18 mouse cellular contexts compared by ENCODE assay signal in the genomic region with DNA sequence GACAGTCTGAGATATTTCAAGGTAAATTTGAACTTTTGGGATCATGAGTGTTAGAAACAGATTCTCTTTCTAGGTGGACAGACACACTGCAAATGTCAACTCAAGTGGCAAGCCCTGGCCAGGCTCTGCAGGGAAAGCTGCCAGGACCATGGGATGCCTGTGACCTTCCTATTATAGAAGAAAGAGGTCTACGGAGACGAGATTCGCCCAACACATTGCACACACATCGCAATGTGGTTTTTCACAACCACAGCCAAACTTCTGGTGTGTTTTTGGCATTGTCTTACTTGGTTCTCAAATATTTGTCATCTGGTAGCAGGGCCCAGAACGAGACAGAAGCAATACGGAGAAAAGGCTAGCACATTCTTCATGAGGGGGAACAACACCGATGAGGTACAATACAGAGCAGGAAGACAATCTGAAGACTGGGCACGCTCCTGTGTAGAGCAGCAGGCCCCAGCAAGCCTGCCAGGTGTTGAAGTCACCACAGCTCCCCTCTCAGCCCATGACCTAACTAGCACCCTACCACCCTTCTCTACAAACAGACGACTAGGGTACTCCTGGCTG. TPM values are rescaled to one million over a fixed set of nuclear protein-coding genes. Genes with fewer than 3 reads are reported as not detected.
A peak's percentile ranks its signal among the peaks of the same experiment; 100 is the strongest.
DNase-seq lines count a peak whose midpoint lies in the region.
"Had no signal": no experiment of that assay in that cellular context is flagged by ENCODE, and none has a peak within 500 bp of the region (broad histone marks: within the 10 kb centered on the region; RNA-seq: fewer than 3 reads in every experiment).

No protein-coding gene starts in this region.

- H3K4me3 ChIP-seq in brown adipose tissue, adult 24 weeks (ENCODE audit: insufficient read depth, low read depth, low read length) = no peak overlapping the region
- H3K4me3 ChIP-seq: hindbrain, embryonic 13.5 days; layer of hippocampus, adult 2 months; liver, embryonic 13.5 days; lung, embryonic 15.5 days; myocyte had no signal

- intact Hi-C loops in left cerebral cortex, postnatal 4 days (cut with DNase I) = loop anchor here (10.0 kb wide), 1 partner anchor 137 kb away; no protein-coding TSS in a partner anchor
- intact Hi-C loops in heart, postnatal 36 days (cut with DNase I) = no loop called here

- DNase-seq in cerebellum, postnatal 25 days = peak; percentile 45 to 69
- no peak for DNase-seq in cerebellum, adult 11-12 months
- peak; percentile 32 for DNase-seq in left cerebral cortex, postnatal 4 days
- no peak for DNase-seq in left cerebral cortex, adult 11 months (ENCODE audit: low spot score)
- peak; percentile 51 to 58 for DNase-seq in heart, postnatal 36 days
- DNase-seq in kidney, adult 11 months = no peak
- no peak for DNase-seq in retina, embryonic 14.5 days (ENCODE audit: low spot score)
- DNase-seq: embryo, embryonic 11 days; liver, embryonic 13.5 days; midbrain, embryonic 14.5 days; retina, postnatal 1 day; right cerebral cortex, postnatal 4 days; thymus, postnatal 4 days had no signal

- H3K27ac ChIP-seq in brown adipose tissue, adult 24 weeks (replicated peaks; ENCODE audit: low read depth, low read length) = peak overlapping the region; percentile 37
- H3K27ac ChIP-seq: hindbrain, embryonic 13.5 days; layer of hippocampus, adult 2 months; liver, embryonic 13.5 days; lung, embryonic 15.5 days had no signal

- peaks cover 6% of the 10 kb centered on the region; the same call in 1 of the 2 replicates for H3K4me1 ChIP-seq in brown adipose tissue, adult 24 weeks (ENCODE audit: control insufficient read depth, insufficient read depth, insufficient read length, low read length)
- H3K4me1 ChIP-seq: hindbrain, embryonic 13.5 days; lung, embryonic 15.5 days had no signal

RNA-seq across cellular contexts. Expression of gene Hk2, which starts 26.1 kb away (rescaled TPM):
- total RNA-seq in left cerebral cortex, postnatal 4 days (2021) = 1 to 10 TPM; 2.4 to 3.4 TPM
- polyA plus RNA-seq in brown adipose tissue, adult 24 weeks (2012; ENCODE audit: insufficient read depth, insufficient read length, missing spikeins) = 216 and 558 TPM in 2 replicates
- total RNA-seq in heart, postnatal 36 days (2021) = 100 to 1,000 TPM; 271 to 285 TPM

RNA-seq across cellular contexts. Expression of gene Pole4, which starts 43.0 kb away (rescaled TPM):
- total RNA-seq in left cerebral cortex, postnatal 4 days (2021) = 10 to 100 TPM; 69.8 to 70.3 TPM
- polyA plus RNA-seq in brown adipose tissue, adult 24 weeks (2012; ENCODE audit: insufficient read depth, insufficient read length, missing spikeins) = 61.9 and 64.7 TPM in 2 replicates
- total RNA-seq in heart, postnatal 36 days (2021) = 10 to 100 TPM; 15.6 to 18.7 TPM

Comparison
In these comparisons a context has a peak if more than half of its experiments do, and no peak if none do; other contexts are left out.
1. DNase-seq: peak in cerebellum, postnatal 25 days (2 of 2), left cerebral cortex, postnatal 4 days (single experiment) and heart, postnatal 36 days (2 of 2); none in cerebellum, adult 11-12 months (single experiment), left cerebral cortex, adult 11 months (single experiment), kidney, adult 11 months (single experiment) and retina, embryonic 14.5 days (single experiment).
2. RNA of gene Hk2, which starts 26.1 kb away (total RNA-seq): 271 to 285 TPM in heart, postnatal 36 days; 2.4 to 3.4 TPM in left cerebral cortex, postnatal 4 days; every median in the first group is over 10 times any median in the second.